Mouse (Mus musculus) thymus, postnatal 14 days (tissue): ENCODE data around the gene Fam205a1.
"Not testable (repeated sequence)": the region's sequence is repeated elsewhere in the genome, so short reads cannot be mapped to it uniquely, and the experiment has no call there.

ENCODE experiments used
- DNase-seq: peaks from one replicate; pipeline ENCODE4 v3.0.0; 2021

Gene Fam205a1

DNA sequence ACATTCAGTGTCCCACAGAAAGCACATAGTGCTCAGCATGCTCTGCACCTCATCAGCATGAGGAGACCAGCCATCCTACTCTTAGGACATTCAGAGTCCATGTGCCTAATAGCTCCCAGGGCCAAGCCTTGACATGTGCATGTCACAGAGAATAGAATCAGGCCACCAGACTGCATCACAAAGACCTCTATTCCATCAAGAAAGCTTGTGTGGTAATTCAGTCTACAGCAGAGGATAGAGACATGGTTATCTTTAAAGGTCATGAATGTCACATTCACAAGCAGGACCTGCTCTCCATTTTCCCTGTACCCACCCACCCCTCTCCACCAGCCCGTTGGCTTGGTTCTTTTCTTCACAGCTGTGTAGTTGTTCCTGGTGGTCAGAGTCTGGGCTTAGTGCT lies at the start of gene Fam205a1:
TSS of gene Fam205a1 (minus strand) at position 101 of the 400 bp plus-strand sequence.
- DNase-seq = not testable (repeated sequence)

DNA sequence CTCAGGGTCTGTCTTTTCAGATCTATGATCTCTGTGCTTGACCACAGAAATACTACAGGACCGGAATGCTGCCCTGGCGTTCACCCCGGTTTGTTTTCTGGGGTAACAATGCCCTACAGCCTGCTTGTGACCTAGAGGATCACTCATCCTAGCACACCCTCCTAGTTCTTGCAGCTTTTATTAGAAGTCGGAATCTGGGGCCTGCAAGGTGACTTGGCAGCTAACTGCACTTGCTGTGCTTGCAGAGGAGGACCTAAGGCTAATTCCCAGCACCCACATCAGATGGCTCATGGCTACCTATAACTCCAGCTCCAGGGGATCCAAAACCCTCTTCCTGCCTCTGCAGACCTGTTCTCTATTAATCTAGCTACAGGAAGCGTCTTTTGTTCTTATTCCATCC lies 49.0 kb upstream of the Fam205a1 start:
- no peak for DNase-seq

DNA sequence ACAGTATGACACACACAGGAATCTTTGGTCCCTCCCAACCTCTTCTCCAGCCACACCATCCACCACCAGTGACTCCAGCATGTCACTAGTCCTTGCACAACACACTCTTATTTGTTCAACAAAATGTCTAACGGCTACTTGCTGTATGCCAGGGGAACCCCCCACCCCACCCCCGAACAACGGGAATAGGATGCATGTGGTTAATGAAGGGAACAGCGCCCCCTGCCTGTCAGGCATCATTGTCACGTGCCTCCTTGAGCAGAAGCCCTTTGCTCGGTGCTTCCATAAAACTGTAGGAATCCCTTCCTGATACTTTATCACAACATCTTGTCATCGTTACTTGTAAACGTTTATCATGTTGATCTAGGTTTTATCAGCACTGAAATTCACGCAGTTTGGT lies 48.5 kb upstream of the Fam205a1 start:
- DNase-seq = peak; percentile 10

DNA sequence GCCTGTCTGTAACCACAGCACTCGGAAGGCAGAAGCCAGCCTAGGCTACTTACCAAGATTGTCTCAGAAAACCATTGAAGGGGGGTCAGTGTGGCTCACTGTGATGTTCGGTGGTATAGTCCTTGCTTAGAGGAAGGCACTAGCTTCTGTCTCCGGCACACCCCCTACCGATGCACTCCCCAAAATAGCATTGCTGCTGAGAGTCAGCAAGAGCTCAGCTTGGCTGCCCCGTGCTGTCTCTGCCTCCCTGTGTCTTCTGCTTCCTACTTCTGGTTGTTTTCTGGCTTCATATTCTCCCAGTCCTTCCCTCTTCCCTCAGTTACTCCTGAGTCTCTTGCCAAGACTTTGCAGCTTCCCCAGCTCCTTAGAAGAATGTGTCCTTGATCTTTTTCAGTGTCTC lies 47.2 kb upstream of the Fam205a1 start:
- no peak for DNase-seq

DNA sequence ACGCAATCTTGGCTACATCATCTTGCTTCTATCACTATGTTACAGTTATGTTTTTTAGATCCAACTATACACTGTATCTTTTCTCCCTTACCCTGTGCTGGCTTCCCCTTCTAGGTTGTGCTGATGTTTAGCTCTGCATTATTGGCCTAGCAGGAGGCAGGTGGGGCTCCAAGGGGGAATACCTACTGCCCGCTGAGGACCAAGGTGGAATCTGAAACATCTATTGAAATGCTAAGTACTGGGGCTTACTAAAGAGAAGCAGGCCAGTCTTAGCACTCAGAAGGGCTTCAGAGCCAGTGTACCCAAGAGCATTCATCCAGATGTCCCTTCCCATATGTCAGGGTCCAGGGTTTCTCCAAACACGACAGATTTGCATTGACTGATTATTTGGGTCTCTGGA lies 45.2 kb upstream of the Fam205a1 start:
- DNase-seq = no peak

DNA sequence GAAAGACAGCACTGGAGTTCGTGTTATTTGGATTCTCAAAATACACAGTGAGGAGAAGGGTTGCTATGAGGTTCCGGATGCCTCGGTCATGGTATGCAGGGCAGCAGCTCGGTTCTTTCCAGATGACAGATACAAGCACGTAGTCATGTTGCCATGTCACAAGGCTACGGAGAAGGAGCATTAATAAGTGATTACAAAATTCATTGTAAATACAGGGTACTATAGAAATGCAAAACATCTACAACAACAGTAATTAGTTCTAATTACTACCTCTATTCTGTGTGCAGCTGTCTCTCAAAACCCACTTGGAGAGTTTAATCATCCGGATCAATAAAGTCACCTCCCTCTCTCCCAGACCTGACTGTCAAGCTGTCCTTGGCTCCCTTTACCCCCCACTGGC lies 41.4 kb upstream of the Fam205a1 start:
- DNase-seq = no peak

DNA sequence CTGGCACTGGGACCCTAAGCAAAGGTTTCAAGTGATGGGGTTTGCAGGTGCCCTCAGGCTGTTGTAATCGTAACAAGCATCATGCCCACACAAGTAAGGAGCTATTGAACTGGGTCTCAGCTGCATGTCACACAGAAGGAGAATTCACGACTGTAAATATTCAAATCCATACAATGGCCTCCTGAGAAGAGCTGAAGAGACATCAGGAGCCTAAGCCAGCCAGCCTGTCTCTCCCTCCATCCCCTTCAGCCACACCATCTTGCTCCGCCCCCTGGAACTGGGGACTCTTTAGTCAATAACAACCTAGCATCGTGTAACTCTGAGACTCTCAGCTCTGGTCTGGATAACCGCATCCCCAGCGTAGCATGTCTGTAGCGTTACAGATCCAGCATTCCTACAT lies 37.5 kb upstream of the Fam205a1 start:
- no peak for DNase-seq

DNA sequence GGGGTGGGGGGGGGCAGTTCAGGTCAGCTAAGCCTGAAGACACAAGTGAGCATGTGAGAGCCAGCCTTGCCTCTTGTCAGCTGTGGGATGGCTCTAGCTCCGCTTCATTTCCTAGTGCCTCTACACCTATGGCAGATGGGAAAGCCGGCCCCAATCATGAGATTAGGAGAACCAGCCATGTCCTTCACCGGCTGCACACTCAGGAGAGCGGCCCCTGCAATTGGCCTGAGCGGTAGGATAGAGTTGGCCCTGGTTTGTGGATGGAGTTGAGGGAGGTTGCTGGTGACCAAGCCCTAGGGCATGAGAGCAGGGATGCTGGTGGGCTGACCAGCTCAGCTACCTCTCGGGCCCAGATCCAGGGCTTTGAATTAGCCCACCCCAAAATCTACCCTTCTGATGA lies 35.1 kb upstream of the Fam205a1 start:
- no peak for DNase-seq

DNA sequence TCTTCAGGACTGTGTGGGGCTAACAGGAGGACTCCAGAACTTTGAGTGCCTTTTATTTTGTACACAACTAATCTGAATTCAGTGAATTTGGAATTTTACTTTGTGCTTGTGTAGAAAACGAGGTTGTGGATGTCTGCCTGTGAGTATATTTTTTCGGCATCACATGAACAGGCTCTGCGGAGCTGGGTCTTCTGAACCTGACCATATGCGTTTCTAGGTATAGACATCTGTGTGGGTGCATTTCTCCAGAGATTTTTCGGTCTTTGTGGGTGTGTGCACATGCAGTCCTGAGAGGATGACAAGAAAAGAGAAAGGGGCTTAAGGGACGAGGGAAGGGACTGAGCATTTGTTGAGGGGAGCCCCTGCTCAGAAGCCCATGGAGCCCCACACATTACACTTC lies 33.2 kb upstream of the Fam205a1 start:
- no peak for DNase-seq

DNA sequence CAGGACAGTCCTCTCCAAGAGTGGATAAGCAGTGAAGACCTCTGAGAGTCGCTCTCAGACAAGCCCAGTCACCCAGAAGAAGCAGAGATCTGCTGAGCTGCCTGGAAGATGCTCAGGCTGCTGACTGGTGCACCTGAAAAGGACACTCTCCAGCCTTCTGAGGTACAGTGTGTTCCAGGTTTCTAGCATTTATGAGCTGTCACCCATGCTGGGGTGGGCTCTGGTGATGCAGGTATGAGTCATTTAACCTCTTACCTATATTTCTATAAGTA lies 26.9 kb upstream of the Fam205a1 start:
- DNase-seq = no peak

DNA sequence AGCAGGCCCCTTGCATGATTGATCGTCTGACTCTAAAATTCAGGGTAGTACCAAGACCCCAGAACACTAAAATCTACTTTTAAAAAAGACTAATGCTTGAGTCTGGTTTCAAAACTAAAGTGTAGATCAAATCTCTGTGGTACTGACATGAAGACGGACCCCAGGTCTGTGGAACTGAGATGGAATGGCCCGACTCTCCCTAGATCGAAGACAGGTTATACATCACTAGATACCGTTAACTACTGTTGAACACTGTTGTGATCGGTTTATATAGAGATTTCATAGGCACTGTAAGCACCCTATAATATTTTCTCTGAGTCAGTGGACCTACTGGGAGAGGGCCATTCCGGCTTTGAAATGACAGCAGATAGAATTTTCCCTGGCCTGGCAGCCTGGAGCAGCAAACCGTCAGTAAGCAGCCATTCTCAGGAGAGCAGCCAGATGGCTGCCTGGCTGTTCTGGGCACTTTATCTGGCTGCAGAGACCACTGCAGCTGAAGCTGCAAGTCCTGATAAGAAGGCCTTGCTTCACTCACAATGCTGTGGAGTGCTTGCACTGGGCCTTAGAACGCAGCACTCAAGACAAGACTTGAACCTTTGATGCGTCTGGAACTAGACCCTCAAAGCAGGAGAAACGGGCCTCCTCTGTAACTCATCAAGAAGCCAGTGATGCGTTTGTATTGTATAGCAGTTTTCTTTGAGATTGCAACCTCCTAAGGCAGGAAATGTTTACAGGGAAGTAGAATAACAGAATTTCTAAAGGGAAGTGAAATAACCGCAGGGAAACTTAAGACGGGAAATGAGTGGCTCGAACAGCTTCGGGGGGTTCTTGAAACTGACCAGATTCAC lies 26.4 kb upstream of the Fam205a1 start:
- DNase-seq = no peak

DNA sequence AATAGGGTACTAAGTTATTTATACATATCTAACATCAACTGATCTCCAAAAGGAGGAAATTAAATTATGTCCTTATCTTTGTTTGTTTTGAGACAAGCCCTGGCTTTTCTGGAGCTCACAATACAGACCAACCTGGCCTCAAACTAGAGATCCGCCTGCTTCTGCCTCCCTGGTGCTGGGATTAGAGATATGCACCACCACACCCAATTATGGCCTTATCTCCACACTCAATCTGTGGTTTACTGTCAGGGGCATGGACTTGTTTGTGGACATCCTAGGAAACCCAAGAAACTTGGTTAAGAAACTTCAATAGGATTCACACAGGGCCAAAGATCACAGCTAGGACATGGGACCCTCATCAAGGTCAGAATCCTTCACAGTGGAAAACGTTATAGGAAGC lies 24.0 kb upstream of the Fam205a1 start:
- no peak for DNase-seq

DNA sequence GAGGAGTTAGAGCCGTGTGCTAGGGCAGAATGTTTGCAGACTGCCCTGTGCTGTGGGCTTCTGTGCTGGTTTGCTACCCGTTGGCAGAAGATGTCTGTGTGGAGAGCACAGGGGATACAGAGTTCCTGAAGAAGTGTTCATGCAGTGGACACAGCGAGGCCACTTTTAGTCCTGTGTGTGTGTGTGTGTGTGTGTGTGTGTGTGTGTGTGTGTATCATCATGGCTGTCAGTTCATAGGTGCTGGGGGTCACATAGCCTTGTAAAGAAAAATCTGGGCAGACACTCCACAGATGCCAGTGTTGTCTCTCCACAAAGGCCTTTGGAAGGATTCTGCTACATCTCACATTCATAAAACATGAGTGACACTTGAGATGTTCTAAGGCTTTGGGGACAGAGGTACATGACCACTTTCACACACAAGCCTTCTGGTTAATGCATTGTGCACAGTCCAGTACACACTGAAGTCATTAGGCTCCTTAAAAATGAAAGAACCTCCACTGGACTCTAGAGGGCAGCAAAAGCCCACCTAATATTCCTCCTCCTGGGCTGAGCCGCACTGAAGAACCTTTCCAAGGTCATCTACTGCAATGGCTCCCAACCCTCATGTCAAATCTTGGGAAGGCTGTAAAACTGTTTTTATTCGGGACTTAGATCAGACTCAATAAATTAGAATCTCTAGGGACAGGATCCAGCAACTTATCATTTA lies 23.1 kb upstream of the Fam205a1 start:
- DNase-seq = peak; percentile 37

DNA sequence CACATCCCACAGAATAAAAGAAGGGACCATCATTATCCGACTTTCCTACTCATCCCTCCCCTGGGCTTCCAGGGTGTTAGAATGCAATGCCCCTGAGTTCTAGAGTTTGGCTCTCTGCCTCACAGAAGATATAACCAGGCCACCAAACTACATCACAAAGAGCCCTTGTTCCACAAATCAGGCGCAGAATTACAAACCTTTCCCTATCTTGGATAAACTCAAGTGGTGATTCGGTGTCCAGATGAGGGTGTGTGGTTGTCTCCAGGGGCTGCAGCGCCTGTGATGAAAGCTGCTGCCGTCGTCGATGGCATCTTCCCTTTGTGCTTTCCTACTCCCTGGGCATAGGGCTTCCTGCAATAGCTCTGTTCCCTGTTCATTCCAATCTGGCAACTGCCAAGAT lies 20.4 kb upstream of the Fam205a1 start, which contains the start of gene Fam205c:
TSS of gene Fam205c (minus strand) at position 101 of the 400 bp plus-strand sequence.
- no peak for DNase-seq

DNA sequence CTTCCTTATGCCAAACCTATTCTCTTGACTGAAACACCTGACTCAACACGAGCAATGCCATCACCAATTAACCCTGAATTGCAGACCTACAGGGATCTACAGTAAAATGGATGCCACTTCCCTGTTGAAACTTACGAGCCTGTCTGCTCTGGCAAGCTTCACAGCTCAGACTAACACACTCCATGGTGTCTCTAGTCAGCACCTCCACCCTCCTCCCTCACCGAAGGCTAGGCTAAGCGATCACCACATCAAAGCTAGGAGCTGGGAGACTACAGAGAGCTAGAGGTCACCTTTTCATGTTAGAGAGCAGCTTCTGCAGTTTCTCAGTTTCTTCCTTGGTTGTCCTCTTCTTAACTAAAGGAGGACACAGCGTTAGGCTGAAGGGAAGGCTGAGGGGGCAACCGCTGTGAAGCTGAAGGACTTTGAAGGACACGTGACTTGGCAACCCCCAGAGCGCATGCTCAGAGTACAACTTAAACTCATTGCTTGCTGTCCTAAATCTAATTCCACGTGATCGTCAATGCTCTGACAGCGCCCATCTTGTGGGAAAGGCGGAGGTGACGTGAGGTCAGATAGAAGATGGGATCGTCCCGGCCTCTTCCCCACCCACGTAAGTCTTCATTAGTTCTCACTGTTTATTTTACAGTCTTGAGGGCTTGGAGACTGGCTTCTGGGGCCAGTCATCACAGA lies 19.2 kb upstream of the Fam205a1 start:
- DNase-seq = no peak

DNA sequence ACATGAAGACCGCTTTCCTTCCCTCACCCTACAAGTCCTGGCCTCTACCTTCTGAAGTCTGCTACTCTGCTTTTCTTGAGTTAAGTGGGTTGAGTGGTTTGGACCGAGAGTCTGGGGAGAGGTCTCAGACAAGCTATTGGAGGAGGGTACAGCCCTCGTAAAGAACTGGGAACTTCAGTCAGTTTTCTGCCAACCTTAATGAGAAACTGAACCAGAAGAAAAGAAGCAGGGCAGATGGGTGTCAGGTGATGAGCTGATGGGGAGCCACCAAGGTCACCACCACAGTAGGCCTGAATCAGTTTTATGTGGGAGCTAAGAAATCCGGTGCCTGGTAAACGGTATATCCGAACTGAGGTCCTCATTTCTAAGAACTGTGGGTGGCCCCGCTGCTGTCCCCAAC lies 18.5 kb upstream of the Fam205a1 start:
- DNase-seq = no peak

DNA sequence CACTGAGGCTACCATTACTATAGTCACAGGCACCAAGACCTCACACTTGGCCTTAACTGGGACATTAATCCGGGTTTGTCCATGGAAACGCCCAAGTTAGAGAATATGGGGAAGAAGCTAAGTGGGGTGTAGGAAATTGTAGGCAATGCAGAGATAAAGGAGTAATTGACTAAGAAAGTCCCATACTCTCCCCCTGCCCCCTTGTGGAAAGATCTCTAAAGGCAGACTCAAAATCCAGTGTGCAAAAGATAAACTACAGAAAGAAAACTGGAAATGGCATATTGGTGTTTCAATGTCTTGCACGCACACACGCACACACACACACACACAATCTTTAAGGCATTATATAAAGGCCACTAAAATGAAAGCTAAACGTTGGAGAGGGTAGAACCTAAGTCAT lies 17.1 kb upstream of the Fam205a1 start:
- DNase-seq = no peak

DNA sequence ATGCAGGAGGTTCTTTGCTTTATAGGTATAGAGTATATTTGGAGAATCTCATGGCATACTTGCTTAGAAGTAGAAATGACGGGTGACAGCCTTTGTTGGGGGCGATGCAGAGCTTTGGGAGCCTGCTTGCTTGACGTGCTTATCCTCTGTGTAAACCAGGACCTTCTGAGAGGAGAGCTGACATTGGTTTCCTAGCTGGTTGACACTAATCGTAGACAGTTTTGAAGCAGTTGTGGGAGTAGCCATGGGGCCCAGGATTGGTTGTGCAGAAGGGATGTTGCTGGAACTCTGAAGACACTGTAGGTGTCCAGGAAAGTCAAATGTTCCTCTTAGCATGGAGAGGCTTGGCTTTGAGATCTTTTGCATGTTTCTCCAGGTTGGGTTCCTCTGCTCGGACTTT lies 14.5 kb upstream of the Fam205a1 start:
- no peak for DNase-seq

DNA sequence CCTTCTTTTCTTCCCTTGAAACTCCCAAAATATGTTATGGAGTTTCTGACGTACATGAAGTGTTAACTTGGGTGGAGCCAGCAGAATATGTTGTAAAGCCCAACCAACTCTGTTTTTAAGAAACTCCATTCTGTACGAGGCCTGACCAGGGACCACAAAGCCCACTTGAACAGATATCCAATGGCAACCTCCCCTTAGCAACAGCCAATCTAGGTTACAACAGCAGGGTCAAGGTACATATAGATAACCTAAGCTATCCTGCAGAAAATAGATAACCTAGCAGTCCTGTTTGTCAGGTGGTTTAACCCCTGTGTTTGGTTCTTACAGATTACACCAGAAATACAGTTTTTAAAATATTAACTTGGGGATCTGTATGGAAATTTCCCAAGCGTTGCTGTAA lies 13.7 kb upstream of the Fam205a1 start:
- no peak for DNase-seq

DNA sequence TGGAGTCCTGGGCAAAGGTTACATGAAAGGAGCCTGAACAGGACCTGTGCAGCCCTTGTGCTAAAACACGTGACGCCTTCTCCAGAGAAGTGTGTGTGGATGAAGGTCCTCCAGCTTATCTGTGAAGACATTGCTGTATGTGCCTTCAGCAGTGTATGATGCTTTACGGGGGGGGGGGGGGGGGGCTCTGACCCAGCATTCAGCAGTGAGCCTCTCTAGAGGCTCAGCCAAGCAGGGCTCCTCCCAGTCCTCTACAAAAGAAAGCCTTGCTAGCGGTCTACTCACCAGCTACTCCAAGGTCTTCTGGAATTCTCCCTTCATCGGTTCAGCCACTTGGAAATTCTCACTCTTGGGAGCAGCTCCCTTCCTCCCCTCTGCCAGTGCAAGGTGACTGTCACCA lies 9.8 kb upstream of the Fam205a1 start:
- not testable (repeated sequence) for DNase-seq

DNA sequence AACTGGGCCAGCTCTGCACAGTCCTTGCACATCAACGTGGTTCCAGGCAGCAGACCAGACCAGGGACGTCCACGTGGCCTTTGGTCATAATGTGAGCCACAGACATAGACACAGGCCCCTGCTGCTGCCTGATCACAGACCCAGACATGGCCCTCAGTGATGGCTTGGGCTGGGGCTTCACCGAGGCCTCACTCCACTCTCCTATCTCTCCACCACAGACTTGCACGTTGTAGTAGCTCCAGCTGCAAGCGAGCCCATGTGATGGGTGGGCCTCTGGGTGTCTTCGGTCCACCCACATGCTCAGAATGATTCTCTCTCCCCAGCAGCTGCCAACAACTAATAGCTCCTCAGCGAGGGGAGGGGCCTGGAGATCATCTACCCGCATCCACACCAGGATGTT lies 6.8 kb upstream of the Fam205a1 start:
- DNase-seq = not testable (repeated sequence)

DNA sequence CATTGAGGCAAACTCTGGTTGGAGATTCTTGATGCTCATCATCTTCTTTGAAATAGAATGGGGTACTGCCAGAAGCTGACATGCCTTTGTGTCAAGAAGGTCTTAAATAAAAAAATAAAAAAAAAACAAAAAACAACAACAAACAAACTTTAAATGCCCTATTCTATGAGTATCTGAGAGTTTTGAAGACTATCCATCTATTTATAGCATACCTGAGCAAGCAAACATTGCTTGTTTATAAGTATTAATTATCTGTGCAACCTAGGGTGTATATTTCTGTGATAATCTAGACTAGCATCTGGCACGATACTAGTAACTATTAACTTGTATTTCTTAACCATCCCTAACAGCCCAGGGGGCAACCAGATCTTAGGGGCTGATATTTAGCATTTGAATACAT lies 3.0 kb upstream of the Fam205a1 start, which contains the start of gene Gm12394:
TSS of gene Gm12394 (minus strand) at position 101 of the 400 bp plus-strand sequence.
- not testable (repeated sequence) for DNase-seq
